Mouse (Mus musculus) intestine, embryonic 16.5 days (tissue): ENCODE data around the gene Wipf2. TPM values are rescaled to one million over a fixed set of nuclear protein-coding genes. Genes with fewer than 3 reads are reported as not detected.

Source experiments
- ATAC-seq: fragments of 200-750 bp; cut with Nextera tagmentation; 2 replicates; pipeline ENCODE4 v1.8.0; 2017; ENCODE audit warnings: moderate TSS enrichment, moderate library complexity
- H3K27ac ChIP-seq: fragments of 300-500 bp; sonication (generic); 2 replicates; pipeline ENCODE4 v1.5.1; 2014; ENCODE audit warnings: mild to moderate bottlenecking, low read length
- H3K27me3 ChIP-seq: fragments of 300-500 bp; sonication (generic); replicated peaks from 2 replicates; pipeline ENCODE4 v1.6.1; 2014; ENCODE audit warnings: low read length, control low read depth, mixed read lengths; ENCODE audit not compliant: control insufficient read depth, insufficient read depth
- H3K36me3 ChIP-seq: fragments of 300-500 bp; sonication (generic); 2 replicates; pipeline ENCODE4 v1.6.1; 2014; ENCODE audit warnings: low read length, control low read depth; ENCODE audit not compliant: control insufficient read depth, insufficient read depth
- H3K4me1 ChIP-seq: fragments of 300-500 bp; sonication (generic); 2 replicates; pipeline ENCODE4 v1.6.1; 2014; ENCODE audit warnings: low read length, control low read depth, mixed read lengths; ENCODE audit not compliant: control insufficient read depth, insufficient read depth
- H3K4me2 ChIP-seq: fragments of 300-500 bp; sonication (generic); 2 replicates; pipeline ENCODE4 v1.6.1; 2014; ENCODE audit warnings: low read depth, low read length, control low read depth
- H3K4me3 ChIP-seq: fragments of 300-500 bp; sonication (generic); 2 replicates; pipeline ENCODE4 v1.5.1; 2014; ENCODE audit warnings: mild to moderate bottlenecking, low read length
- H3K9ac ChIP-seq: fragments of 300-500 bp; sonication (generic); 2 replicates; pipeline ENCODE4 v1.6.1; 2014; ENCODE audit warnings: low read depth, low read length
- H3K9me3 ChIP-seq: fragments of 300-500 bp; sonication (generic); 2 replicates; pipeline ENCODE4 v1.6.1; 2016; ENCODE audit warnings: low read length, control low read depth; ENCODE audit not compliant: control insufficient read depth
- WGBS: fragments of 180-500 bp; shearing (Covaris S2); extraction: QIAGEN DNeasy Blood & Tissue Kit; methylation state at CpG from one replicate; pipeline ENCODE4 v1.1.7; 2014; 5-methylcytosine and 5-hydroxymethylcytosine counted together
- polyA plus RNA-seq: library from polyadenylated mRNA; unstranded; fragments of >200 nt; fragmentation: Nextera tagmentation; extraction: Ambion mirVana; gene quantifications from 2 replicates; pipeline ENCODE4 v1.2.1, GENCODE M21; 2015

The Wipf2 gene
- polyA plus RNA-seq, 1 experiment from 2014 or later = 3.4 TPM

- H3K9me3 ChIP-seq = 0 out of 2 replicates have a peak, but pooled peaks cover 2% of the 10 kb centered on the region
- H3K4me1 ChIP-seq = peaks cover 12% of the 10 kb centered on the region
- no peak overlapping the region for H3K27ac ChIP-seq
- no peak overlapping the region for H3K4me3 ChIP-seq
- H3K4me2 ChIP-seq = no peak overlapping the region
- 19% methylated on average over 19 of the region's 19 CpGs for WGBS
- H3K9ac ChIP-seq = peak overlapping the region; percentile 49; the same call in 1 of the 2 replicates
- peak; percentile 31; the same call in 1 of the 2 replicates for ATAC-seq
- no peaks in the 10 kb centered on the region for H3K36me3 ChIP-seq
- no peaks in the 10 kb centered on the region for H3K27me3 ChIP-seq
Measured at GRCm38 (mm10) chr11:98849196-98849894, 14.1 kb upstream of the Wipf2 start.

- Histone ChIP-seq H3K4me3 (no peak overlapping the region), H3K36me3 (no peaks in the 10 kb centered on the region), H3K27ac (no peak overlapping the region), H3K27me3 (no peaks in the 10 kb centered on the region), H3K4me2 (no peak overlapping the region), H3K9ac (no peak overlapping the region), H3K4me1 (peaks cover 12% of the 10 kb centered on the region), H3K9me3 (0 out of 2 replicates have a peak, but pooled peaks cover 2% of the 10 kb centered on the region)
- WGBS = 71% methylated on average over 26 of the region's 26 CpGs
- ATAC-seq = no peak
Measured at GRCm38 (mm10) chr11:98850100-98851093, 13.0 kb upstream of the Wipf2 start.

GRCm38 (mm10) chr11:98854116-98854515 is 9.3 kb upstream of the Wipf2 start:
- ATAC-seq = no peak
- Histone ChIP-seq H3K4me1 (peaks cover 13% of the 10 kb centered on the region), H3K36me3 (no peaks in the 10 kb centered on the region), H3K9ac (no peak overlapping the region), H3K27ac (no peak overlapping the region), H3K9me3 (no peaks in the 10 kb centered on the region), H3K4me2 (no peak overlapping the region), H3K27me3 (no peaks in the 10 kb centered on the region), H3K4me3 (no peak overlapping the region)
- WGBS = 90% methylated on average over 8 of the region's 8 CpGs

GRCm38 (mm10) chr11:98854659-98855058 is 8.8 kb upstream of the Wipf2 start:
- Histone ChIP-seq H3K4me3 (no peak overlapping the region), H3K4me1 (peaks cover 7% of the 10 kb centered on the region), H3K4me2 (no peak overlapping the region), H3K27me3 (no peaks in the 10 kb centered on the region), H3K9me3 (no peaks in the 10 kb centered on the region), H3K9ac (no peak overlapping the region), H3K27ac (no peak overlapping the region), H3K36me3 (no peaks in the 10 kb centered on the region)
- WGBS = 86% methylated on average over 2 of the region's 2 CpGs
- no peak for ATAC-seq

GRCm38 (mm10) chr11:98858759-98859731 is 4.4 kb upstream of the Wipf2 start:
- H3K4me3 ChIP-seq = no peak overlapping the region
- H3K4me2 ChIP-seq = no peak overlapping the region; the same call in 1 of the 2 replicates
- H3K27me3 ChIP-seq = no peaks in the 10 kb centered on the region
- no peaks in the 10 kb centered on the region for H3K36me3 ChIP-seq
- H3K4me1 ChIP-seq = 0 out of 2 replicates have a peak, but pooled peaks cover 5% of the 10 kb centered on the region
- H3K9me3 ChIP-seq = no peaks in the 10 kb centered on the region
- H3K9ac ChIP-seq = no peak overlapping the region
- WGBS = 31% methylated on average over 14 of the region's 14 CpGs
- no peak overlapping the region; the same call in 1 of the 2 replicates for H3K27ac ChIP-seq
- ATAC-seq = peak; percentile 51

GRCm38 (mm10) chr11:98863751-98864429 is 452 bp downstream of the Wipf2 start:
- under 1% methylated on average over 36 of the region's 39 CpGs for WGBS

GRCm38 (mm10) chr11:98867293-98867692 is 3.9 kb downstream of the Wipf2 start:
- Histone ChIP-seq H3K9me3 (no peaks in the 10 kb centered on the region), H3K27ac (no peak overlapping the region), H3K4me2 (no peak overlapping the region), H3K9ac (no peak overlapping the region), H3K27me3 (no peaks in the 10 kb centered on the region), H3K4me3 (no peak overlapping the region), H3K4me1 (peaks cover 7% of the 10 kb centered on the region; the same call in 1 of the 2 replicates), H3K36me3 (no peaks in the 10 kb centered on the region)
- ATAC-seq = no peak
- 86% methylated on average over 12 of the region's 12 CpGs for WGBS

More at GRCm38 (mm10) chr11:98863751-98864429, 452 bp downstream of the Wipf2 start:
- Histone ChIP-seq H3K4me2 (peak overlapping the region; percentile 68), H3K9ac (peak overlapping the region; percentile 90), H3K4me3 (peak overlapping the region; percentile 71), H3K27ac (peak overlapping the region; percentile 87), H3K4me1 (peaks cover 8% of the 10 kb centered on the region; the same call in 1 of the 2 replicates), H3K27me3 (no peaks in the 10 kb centered on the region), H3K36me3 (no peaks in the 10 kb centered on the region), H3K9me3 (no peaks in the 10 kb centered on the region)
- ATAC-seq = peak; percentile 78

GRCm38 (mm10) chr11:98869906-98870305 is 6.5 kb downstream of the Wipf2 start:
- Histone ChIP-seq H3K4me1 (peaks cover 4% of the 10 kb centered on the region; the same call in 1 of the 2 replicates), H3K4me2 (no peak overlapping the region), H3K9ac (no peak overlapping the region), H3K36me3 (no peaks in the 10 kb centered on the region), H3K9me3 (no peaks in the 10 kb centered on the region), H3K4me3 (no peak overlapping the region), H3K27ac (no peak overlapping the region), H3K27me3 (no peaks in the 10 kb centered on the region)
- no peak for ATAC-seq
- WGBS = 87% methylated on average over 8 of the region's 8 CpGs
